In the genomic region with DNA sequence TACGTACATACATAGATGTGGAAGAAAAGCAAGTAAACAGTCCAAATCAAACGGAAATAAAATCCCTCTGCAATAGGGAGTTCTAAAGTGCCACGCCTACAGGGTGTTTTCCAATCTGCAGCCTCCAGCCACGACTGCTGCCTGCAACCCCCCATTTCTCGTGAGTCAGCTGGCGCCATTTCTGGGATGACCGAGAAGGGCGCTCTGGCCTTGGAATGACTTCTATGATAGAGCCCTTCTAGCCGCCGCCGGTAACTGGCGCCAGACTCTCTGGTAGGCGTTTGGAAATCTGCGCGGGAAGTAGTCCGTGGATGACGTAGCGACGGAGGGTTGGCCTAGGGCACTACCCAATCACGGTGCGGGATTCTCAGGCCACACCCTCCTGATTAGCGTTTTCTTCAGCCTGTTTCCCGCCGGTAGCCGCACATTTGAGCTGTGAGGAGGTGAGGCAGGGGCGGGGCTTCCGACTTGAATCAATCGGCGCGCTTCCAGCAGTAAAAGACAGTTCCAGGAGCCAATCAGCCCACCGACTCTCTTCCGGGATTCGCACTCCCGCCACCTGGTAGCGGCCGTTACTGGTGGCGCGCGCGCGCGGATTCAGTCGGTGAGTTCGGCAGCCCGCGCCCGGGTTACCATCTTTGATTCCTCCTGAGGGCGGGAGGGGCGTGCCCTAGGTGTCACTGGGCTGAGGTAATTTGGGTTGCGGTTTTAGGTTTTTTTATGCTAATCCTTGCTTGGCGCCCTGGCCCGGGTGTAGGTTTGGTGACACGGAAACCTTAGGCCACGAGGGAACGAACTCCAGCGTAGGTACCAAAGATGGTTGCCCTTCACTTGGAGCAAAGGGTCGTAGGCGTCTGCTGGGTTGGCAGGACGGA, we compare ENCODE assay signal across 8 mouse cellular contexts. TPM values are rescaled to one million over a fixed set of nuclear protein-coding genes. Genes with fewer than 3 reads are reported as not detected.
DNase-seq lines count a peak whose midpoint lies in the region; ATAC-seq and TF ChIP-seq lines count a peak whose summit lies in the region.

A gene (plus strand): TSS at position 440 of the 875 bp plus-strand sequence.

- H3K4me1 ChIP-seq in hindbrain, postnatal 0 days (ENCODE audit: insufficient read depth, low read length): no peaks in the 10 kb centered on the region

- H3K27ac ChIP-seq in gastrocnemius, adult 2 months: peak within 1 kb of the TSS; percentile 95
- H3K27ac ChIP-seq in hindbrain, postnatal 0 days: peak within 1 kb of the TSS; percentile 77
- H3K27ac ChIP-seq in left cerebral cortex, adult 2 months: peak within 1 kb of the TSS; percentile 83

- H3K9me3 ChIP-seq in hindbrain, postnatal 0 days (ENCODE audit: low read length): no peaks in the 10 kb centered on the region

- under 1% methylated on average over 59 of the region's 59 CpGs for WGBS in hindbrain, postnatal 0 days

- ATAC-seq in common myeloid progenitor, adult 5-6 weeks (replicated peaks; ENCODE audit: low read depth, poor library complexity, severe bottlenecking): peak; percentile 75
- peak; percentile 95 for ATAC-seq in hindbrain, postnatal 0 days
- ATAC-seq in megakaryocyte, adult 5-6 weeks (ENCODE audit: poor library complexity, severe bottlenecking): peak; percentile 82

- H3K4me3 ChIP-seq in gastrocnemius, adult 2 months: peak within 1 kb of the TSS; percentile 85
- peak within 1 kb of the TSS; percentile 65 for H3K4me3 ChIP-seq in hindbrain, postnatal 0 days (ENCODE audit: low read length)
- peak within 1 kb of the TSS; percentile 66 for H3K4me3 ChIP-seq in left cerebral cortex, adult 2 months

- no peaks in the 10 kb centered on the region for H3K27me3 ChIP-seq in hindbrain, postnatal 0 days (ENCODE audit: insufficient read depth, low read length)

- peak; percentile 29; the same call in 1 of the 2 replicates for TF ChIP-seq CTCF in gastrocnemius, adult 2 months (IDR thresholded peaks at IDR 0.05)
- peak; percentile 63 for TF ChIP-seq CTCF in hindbrain, postnatal 0 days (IDR thresholded peaks at IDR 0.05; ENCODE audit: low read depth)
- TF ChIP-seq CTCF in left cerebral cortex, adult 2 months (IDR thresholded peaks at IDR 0.05): peak; percentile 23; the same call in 1 of the 2 replicates

- peak within 1 kb of the TSS; percentile 51 for H3K9ac ChIP-seq in hindbrain, postnatal 0 days (replicated peaks; ENCODE audit: low read length)

- H3K36me3 ChIP-seq in hindbrain, postnatal 0 days (ENCODE audit: insufficient read depth, low read length): peaks cover 15% of the 10 kb centered on the region; the same call in 1 of the 2 replicates

- intact Hi-C loops in gastrocnemius, adult 2 months (cut with DNase I): no loop called here
- intact Hi-C loops in left cerebral cortex, adult 2 months (cut with DNase I): loop anchor here (2.0 kb wide), 1 partner anchor 19 kb away; a partner anchor contains a TSS

- H3K4me2 ChIP-seq in hindbrain, postnatal 0 days (ENCODE audit: low read depth, low read length): peak within 1 kb of the TSS; percentile 74

- peak; percentile 100 for DNase-seq in ZHBTc4 (ENCODE audit: low read depth, low spot score)
- DNase-seq in gastrocnemius, adult 2 months: peak; percentile 99
- peak; percentile 100 for DNase-seq in hindbrain, postnatal 0 days (ENCODE audit: low spot score)
- DNase-seq in left cerebral cortex, adult 2 months (ENCODE audit: extremely low spot score in 1 of 2, low spot score in 2 of 2): peak; percentile 98 to 99
- DNase-seq in right cerebral cortex, adult 2 months (ENCODE audit: low spot score in 2 of 2): peak; percentile 99 to 100
- DNase-seq in urinary bladder, postnatal 14 days (ENCODE audit: low spot score): peak; percentile 99

RNA-seq across cellular contexts. Expression of the gene that starts here (rescaled TPM):
- total RNA-seq in common myeloid progenitor, adult 5-6 weeks (2017): 27.0 and 39.0 TPM in 2 replicates
- total RNA-seq in gastrocnemius, adult 2 months (2021): 1 to 10 TPM; 3.6 to 4.4 TPM
- total RNA-seq in hindbrain, postnatal 0 days (2014; rRNA removed): 14.7 and 26.7 TPM in 2 replicates
- polyA plus RNA-seq in hindbrain, postnatal 0 days (2015; fragmentation: Nextera tagmentation; extraction: Ambion mirVana): 3.9 and 4.1 TPM in 2 replicates
- total RNA-seq in left cerebral cortex, adult 2 months (2021): 10 to 100 TPM; 14.6 to 17.8 TPM
- 37.6 and 62.8 TPM in 2 replicates for total RNA-seq in megakaryocyte, adult 5-6 weeks (2015)
- 17.3 and 18.6 TPM in 2 replicates for total RNA-seq in megakaryocyte, adult 5-6 weeks (2017)

Comparison
In these comparisons a context has a peak if more than half of its experiments do, and no peak if none do; other contexts are left out.
1. Peak in every context shown above with its lines: DNase-seq, ATAC-seq, H3K4me3 ChIP-seq and H3K27ac ChIP-seq.